Mouse (Mus musculus) 3T3-L1 (cell line): ENCODE measurements around the gene Rprml.

ENCODE experiments used
- DNase-seq: peaks from one replicate; pipeline ENCODE4 v3.0.0-alpha.2; 2015; ENCODE audit warnings: low read depth, low spot score

The Rprml gene

GRCm38 (mm10) chr11:103649301-103649982, at the start of gene Rprml:
Gene Rprml (plus strand): TSS chr11:103649570.
- no peak for DNase-seq

- DNase-seq, result peak; percentile 69
Observed at GRCm38 (mm10) chr11:103606611-103607010, 42.8 kb upstream of the Rprml start.

- DNase-seq, result no peak
Observed at GRCm38 (mm10) chr11:103610772-103611171, 38.6 kb upstream of the Rprml start.

- DNase-seq, result no peak
Observed at GRCm38 (mm10) chr11:103621040-103621439, 28.3 kb upstream of the Rprml start, which contains the start of gene Gm884. Gene Gm884 (minus strand): TSS chr11:103621140.

GRCm38 (mm10) chr11:103627453-103627852, 21.9 kb upstream of the Rprml start:
- DNase-seq, result no peak

- DNase-seq, result no peak
Observed at GRCm38 (mm10) chr11:103634806-103635205, 14.6 kb upstream of the Rprml start.

GRCm38 (mm10) chr11:103635481-103635880, 13.9 kb upstream of the Rprml start:
- DNase-seq, result no peak

- DNase-seq, result no peak
Observed at GRCm38 (mm10) chr11:103636261-103636660, 13.1 kb upstream of the Rprml start.

GRCm38 (mm10) chr11:103638790-103639189, 10.6 kb upstream of the Rprml start, which contains the start of gene Lyzl6:
Gene Lyzl6 (minus strand): TSS chr11:103638890.
- peak; percentile 12 for DNase-seq

- DNase-seq, result peak; percentile 86
Observed at GRCm38 (mm10) chr11:103639407-103639946, 9.9 kb upstream of the Rprml start.

- no peak for DNase-seq
Observed at GRCm38 (mm10) chr11:103643211-103643610, 6.2 kb upstream of the Rprml start.

- DNase-seq, result peak; percentile 26
Observed at GRCm38 (mm10) chr11:103645731-103646130, 3.6 kb upstream of the Rprml start.

GRCm38 (mm10) chr11:103646301-103646700, 3.1 kb upstream of the Rprml start:
- no peak for DNase-seq

GRCm38 (mm10) chr11:103647921-103648620, 1.3 kb upstream of the Rprml start:
- no peak for DNase-seq

- no peak for DNase-seq
Observed at GRCm38 (mm10) chr11:103648656-103649055, 714 bp upstream of the Rprml start.

GRCm38 (mm10) chr11:103649983-103650493, 668 bp downstream of the Rprml start:
- DNase-seq, result no peak

GRCm38 (mm10) chr11:103651426-103651825, 2.1 kb downstream of the Rprml start:
- no peak for DNase-seq

- no peak for DNase-seq
Observed at GRCm38 (mm10) chr11:103653359-103653965, 4.1 kb downstream of the Rprml start.

- DNase-seq, result no peak
Observed at GRCm38 (mm10) chr11:103656520-103656919, 7.2 kb downstream of the Rprml start.

GRCm38 (mm10) chr11:103658189-103658588, 8.8 kb downstream of the Rprml start:
- DNase-seq, result no peak

- DNase-seq, result no peak
Observed at GRCm38 (mm10) chr11:103661863-103662262, 12.5 kb downstream of the Rprml start.

- no peak for DNase-seq
Observed at GRCm38 (mm10) chr11:103662546-103662945, 13.2 kb downstream of the Rprml start.
